Mouse (Mus musculus) layer of hippocampus, postnatal 36 days (tissue): Measurements from ENCODE around the gene Zfp672. TPM values are rescaled to one million over a fixed set of nuclear protein-coding genes. Genes with fewer than 3 reads are reported as not detected.
"Not testable (repeated sequence)": the region's sequence is repeated elsewhere in the genome, so short reads cannot be mapped to it uniquely, and the experiment has no call there.

Source experiments
- DNase-seq, 2 experiments: peaks; one replicate each; pipeline ENCODE4 v3.0.0; 2022
- total RNA-seq, 2 experiments: library from RNA; stranded (reverse); gene quantifications; 2 replicates each; pipeline ENCODE4 v1.2.3; 2021

The Zfp672 gene
- 10 to 100 TPM; 44.0 to 51.2 TPM for total RNA-seq

DNA sequence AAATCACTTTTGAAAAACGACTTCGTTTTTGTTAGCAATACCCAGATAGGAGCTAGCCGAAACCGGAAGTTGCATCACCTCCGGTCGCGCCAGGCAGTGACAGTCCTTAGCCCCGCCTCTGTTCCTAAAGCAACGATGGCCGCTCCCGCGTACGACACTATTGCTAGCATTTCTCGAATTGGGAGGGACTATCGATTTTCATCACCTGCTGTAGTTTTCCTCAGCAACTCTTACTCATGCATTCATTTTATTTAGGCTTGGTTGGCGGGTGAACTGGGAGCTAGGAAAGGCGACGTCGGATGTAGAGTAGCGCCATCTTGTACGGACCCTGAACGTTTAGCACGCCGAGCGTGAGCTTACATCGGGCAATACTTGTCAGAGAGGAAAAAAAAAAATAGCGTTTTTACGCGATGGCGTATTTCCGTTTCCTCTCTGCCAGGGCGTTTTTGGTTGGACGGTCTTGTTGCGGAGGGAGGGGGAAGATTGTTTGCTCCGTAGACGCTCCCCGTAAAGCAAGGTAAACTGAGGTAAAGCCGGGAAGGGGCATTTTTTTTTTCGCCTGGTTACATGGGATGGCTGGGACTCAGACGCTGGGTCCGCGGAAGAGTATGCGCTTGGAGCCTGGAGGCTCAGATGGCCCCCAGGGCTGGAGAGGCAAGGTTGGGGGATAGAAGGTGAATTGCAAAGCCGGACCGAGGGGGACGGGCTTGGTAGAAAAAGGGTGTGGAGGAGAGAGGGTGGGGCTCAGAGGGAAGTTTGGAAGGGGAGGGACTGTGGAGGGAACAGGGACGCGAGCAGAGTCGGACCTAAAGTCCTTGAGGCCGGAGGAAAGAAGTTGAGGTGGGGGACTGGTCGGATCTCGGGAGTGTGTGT, at the start of gene Zfp672, which contains the start of gene Sh3bp5l:
Gene Zfp672, minus strand, starts transcription at position 64 of the 873 bp plus-strand sequence.
Gene Sh3bp5l, plus strand, starts transcription at position 449 of the 873 bp plus-strand sequence.
- peak; percentile 91 for DNase-seq

DNA sequence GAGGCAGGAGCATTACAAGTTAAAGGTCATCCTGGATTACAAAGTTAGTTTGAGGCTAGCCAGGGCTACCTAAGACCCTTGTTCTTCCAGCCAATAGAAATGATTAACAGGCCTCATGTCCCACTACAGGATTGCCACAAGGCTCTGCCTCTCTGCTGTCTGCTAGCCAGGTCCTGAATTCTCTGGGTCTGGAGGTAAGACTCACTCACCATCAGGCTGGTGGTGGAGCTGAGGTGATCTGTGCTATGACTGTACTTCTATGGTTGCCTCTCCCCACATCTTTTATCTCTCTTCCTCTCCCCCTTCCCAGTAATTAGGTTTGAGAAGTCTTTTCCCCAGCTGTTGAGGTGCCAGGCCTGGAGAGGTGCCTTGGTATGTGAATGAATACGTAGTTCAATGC, 49.4 kb upstream of the Zfp672 start:
- DNase-seq: no peak

DNA sequence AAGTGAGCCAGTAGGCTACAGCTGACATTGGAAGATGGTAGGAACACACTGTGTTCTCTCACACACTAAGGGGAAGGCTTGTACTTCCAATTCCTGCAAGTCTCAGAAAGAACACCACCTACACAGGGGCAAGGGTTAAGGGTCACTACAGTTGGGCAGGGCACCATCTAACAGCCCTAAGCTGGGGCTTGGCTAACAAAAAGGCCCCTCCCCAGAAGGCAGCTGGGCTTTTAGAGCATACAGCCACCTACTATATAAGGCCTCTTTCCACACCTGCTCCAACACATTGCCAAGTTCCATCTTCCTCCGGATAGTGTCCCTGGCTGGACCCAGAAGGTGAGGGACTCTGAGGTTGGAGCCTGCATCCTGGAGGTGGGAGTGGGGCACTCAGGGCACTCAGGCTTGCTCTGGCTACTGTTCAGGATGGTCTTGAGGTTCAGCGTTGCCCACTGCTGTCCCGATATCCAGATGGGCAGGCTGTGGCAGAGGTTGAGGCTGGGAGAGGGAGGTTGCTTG, 48.7 kb upstream of the Zfp672 start, which contains the start of gene Lypd8:
Gene Lypd8, plus strand, starts transcription at position 281 of the 516 bp plus-strand sequence.
- peak; percentile 27 to 35 for DNase-seq

DNA sequence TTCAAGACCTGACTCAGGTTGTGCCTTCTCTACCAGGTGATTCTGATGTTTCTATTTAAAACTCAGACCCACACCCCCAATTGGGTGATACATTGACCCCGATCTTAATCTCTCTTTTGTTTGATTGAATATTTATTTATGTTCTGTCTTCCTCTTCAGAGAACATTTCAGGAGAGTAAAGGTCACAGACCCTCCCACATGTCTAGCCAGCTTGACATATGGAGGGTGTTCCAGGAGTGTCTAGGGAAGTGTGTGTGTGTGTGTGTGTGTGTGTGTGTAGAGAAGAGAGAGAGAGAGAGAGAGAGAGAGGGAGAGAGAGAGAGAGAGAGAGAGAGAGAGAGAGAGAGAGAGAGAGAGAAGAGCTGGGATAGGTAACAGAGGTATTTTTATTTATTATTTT, 47.5 kb upstream of the Zfp672 start:
- DNase-seq: no peak

DNA sequence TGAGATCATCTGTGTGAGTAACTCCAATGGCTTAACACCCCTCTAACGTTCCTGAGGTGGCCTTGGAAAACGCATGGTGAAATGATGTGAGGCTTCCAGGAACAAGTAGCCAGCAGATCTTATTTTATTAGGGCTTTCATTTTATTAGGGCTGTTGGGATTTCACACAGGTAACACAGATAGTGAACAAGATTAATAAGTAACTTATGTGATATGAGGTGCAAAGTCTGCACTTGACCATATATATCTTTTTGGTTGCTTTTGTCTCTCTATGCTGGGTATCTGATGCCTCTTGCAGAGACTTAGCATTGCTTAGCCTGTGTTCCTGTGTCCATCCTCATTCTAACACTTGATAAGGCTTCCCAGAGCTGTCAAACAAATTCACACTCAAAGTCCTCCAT, 47.1 kb upstream of the Zfp672 start:
- DNase-seq: no peak

DNA sequence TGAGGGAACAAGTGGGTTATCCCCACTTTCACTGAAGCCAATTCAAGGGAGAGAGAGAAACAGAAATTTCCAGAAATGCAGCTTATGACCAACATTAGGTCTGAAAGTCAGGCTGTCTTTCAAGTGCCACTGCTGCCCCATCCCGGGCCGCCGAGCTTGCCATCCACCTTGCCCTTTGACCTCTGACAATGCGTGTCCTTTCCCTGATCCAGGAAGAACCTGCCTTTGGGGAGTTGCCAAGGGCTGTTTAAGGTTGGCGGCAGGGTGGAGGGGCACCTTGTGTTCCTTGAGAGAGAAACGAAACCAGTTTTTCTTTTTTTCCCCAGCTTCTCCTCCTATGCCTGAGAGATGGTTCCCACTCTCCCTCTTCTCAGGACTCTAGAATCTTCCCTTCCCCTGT, 36.1 kb upstream of the Zfp672 start:
- not testable (repeated sequence) for DNase-seq

DNA sequence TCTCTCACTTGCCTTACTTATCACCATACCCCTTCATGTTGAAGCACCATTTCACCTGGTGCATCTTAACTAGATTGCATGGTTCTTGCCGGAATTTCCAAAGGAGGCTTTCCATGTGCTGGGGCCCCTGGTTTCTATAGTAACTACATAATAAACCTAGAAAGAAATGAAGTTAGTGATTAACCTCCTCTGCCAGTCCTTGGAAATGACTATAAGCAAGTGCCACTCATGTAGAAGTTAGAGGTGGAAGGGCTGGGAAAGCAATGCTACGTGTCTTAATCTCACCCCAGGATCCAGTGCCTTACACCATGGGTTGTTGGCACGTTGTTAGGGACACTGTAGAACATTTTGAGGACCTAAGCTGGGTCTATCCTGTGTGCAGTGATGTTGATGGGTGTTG, 34.3 kb upstream of the Zfp672 start:
- no peak for DNase-seq

DNA sequence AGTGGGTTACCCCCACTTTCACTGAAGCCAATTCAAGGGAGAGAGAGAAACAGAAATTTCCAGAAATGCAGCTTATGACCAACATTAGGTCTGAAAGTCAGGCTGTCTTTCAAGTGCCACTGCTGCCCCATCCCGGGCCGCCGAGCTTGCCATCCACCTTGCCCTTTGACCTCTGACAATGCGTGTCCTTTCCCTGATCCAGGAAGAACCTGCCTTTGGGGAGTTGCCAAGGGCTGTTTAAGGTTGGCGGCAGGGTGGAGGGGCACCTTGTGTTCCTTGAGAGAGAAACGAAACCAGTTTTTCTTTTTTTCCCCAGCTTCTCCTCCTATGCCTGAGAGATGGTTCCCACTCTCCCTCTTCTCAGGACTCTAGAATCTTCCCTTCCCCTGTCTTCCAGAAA, 32.4 kb upstream of the Zfp672 start:
- not testable (repeated sequence) for DNase-seq

DNA sequence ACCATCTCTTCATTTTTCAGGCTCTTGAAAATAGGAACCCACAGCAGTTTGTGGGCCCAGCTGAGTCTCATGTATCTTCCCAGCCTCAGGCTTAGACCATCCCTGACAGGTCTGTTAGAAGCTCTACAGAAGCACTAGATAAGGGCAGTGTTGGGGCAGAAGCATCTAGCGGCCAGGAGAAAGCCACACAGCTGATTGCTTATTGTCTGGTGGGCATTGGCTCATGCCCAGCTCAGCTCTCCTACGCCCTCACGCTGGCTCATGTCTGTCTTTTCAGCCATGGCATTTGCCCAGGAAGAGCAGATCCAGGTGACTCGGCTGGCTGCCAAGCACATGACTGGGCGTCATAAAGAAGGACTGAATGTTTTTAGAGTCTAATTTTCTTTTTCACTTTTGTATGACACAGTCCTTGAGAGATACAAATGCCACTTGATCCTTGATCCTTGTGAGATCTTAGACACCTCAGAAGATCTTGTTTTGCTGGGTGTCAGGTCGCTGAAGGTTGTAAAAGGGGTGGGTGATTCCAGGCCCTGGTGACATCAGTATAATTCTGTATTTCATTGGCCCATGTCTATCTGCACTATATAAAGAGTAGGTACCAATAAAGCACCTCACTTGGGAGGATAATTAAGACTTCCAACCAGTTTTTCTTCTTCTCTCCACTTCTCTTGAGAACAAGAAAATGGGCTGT, 27.9 kb upstream of the Zfp672 start:
- no peak for DNase-seq

DNA sequence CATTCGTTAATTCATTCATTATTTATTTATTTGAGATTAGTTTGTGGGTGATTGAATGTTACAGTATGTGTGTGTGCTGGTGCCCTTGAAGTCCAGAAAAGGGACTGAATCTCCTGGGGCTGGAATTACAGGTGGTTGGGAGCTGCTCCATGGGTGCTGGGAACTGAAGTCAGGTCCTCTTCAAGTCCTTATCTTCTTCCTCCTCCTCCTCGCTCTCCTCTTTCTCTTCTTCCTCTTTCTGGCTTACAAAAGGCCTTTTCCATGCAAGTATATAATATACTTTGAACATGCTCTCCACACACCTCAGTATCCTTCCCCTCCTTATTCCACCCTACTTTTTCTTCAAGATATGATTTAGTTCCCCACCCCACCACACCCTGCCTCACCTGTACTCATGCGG, 26.9 kb upstream of the Zfp672 start:
- no peak for DNase-seq

DNA sequence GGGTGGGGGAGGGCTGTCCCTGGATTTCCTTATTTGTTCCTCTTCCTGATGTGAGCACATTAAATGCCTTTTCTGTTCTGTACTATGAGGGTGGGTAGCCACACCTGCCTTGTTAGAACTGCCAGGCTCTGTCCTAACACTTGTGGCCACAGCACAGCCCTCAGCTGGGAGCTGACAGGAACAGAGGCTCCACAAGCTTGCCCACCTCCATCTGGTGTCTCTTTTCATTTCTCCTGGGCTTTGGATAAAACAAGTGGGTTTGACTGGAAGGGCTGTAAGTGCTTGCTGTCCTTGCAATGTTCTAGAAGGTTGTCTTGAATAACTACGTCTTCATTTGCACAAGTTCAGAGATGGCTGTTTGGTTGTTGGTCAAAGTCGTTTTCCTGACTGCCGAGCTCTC, 24.8 kb upstream of the Zfp672 start:
- no peak for DNase-seq

DNA sequence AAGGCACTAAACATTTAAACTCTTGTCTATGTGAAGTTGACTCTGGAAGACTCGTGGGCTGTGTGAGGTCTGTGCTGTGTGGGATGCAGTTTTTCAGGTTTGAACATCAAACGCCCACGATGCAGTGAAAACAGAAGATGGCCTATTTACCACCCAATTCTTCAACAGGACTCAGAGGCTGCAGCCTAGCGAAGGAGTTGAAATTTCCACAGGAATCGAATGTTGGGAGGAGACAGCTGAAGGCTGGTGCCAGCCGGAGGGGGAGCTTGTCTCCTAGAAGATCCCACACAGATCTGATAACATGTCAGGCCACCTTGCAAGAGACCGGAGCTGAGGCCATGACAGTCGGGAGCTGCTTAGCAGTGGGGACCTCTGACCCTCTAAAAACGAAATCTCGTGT, 24.3 kb upstream of the Zfp672 start:
- DNase-seq: no peak

DNA sequence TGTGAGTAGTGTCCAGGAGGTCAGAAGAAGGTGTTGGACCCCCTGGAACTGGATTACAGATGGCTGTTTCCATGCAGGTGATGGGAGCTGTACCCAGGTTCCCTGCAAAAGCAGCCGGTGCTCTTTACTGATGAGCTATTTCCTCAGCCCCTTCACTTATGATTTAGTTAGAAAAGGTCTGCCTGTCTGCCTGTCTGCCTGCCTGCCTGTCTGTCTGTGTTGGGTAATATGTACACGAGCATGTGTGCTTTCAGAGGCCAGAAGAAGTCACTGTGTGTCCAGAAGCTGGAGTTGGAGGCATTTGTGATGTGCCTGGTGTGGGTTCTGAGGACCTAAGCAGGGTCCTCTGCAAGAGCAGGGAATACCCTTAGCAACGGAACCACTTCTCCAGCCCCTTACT, 23.6 kb upstream of the Zfp672 start:
- DNase-seq: no peak

DNA sequence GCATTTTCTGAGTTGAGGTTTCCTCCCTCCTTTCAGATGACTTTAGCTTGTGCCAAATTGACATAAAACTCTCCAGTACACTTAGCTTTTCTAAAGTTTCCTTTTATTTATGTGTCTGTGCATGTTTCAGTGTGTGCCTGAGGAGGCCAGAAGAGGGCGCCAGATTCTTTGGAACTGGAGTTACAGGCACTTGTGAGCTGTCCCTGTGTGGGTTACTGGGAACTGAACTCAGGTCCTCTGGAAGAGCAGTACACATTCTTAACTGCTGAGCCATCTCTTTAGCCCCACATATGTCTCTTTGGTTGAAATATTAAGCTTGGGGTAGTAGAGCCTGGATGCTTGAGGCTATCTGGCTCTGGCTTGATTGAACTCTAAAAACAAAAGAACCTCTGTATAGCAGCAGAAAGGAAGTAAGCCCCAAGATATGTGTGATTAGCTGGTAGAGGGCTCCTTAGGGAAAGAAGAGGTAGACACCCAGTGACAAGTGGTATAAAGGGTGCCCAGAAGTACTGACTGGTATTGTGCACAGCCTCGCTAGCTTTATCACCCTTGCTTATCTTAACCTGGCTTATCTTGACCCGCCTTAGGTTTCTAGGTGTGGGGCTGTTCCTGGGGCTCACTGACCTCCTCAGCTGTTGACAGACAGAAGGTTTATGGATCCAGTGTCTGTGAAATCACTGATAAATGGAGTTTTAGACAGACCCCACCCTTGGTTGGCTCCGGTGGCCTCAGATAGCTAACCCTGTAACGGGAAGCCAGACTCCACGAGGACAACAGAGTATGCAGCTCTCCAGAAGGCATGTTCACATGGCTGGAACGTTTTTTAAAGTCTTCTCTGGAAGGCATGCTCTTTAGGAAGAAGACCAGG, 22.8 kb upstream of the Zfp672 start:
- DNase-seq: no peak

DNA sequence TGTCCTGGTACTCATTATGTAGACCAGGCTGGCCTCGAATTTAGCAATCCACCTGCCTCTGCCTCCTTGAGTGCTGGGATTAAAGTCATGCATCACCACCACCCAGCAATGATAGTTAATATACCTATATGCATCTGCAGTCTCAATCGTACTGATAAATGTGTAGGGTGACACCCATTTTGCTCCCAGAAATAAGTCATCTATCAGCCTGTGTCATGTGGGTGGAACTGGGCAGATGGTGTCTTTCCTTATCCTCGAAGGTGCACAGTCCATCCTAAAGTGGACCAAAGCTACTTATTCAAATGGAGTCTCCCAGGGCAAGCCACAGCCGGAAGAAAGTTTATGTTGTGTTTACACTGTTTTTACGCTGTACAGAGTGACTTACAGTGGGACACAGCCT, 21.0 kb upstream of the Zfp672 start:
- no peak for DNase-seq

DNA sequence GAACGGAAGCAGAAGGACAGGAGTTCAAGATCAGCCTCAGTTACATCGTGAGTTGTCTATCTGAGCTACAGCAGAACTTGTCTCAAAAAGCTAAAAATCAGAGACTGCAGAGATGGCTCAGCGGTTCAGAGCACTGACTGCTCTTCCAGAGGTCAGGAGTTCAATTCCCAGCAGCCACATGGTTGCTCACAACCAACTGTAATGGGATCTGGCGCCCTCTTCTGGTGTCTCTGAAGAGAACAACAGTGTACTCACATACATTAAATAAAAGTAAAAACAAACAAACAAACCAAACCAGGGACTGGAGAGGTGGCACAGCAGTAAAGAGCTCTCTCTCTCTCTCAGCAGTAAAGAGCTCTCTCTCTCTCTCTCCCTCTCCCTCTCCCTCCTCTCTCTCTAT, 20.5 kb upstream of the Zfp672 start:
- no peak for DNase-seq

DNA sequence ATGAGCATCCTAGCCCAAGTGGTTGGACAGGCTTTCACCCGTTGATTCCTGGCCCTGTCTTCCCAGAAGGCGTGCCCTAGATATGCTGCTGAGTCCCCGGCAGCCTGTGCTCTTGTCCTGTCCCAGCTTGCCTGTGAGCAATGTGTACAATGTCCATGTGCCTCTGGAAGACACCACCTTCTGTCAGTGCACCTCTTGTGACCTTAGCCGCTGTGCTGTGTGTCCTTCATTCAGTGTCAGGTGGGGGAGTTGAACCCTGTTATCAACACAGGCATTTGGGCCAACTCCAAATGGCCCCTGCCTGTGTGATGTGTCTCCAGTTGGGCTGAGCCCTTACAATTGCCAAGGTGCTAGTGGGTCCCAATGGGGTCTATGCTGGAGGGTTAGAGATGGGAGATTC, 16.6 kb upstream of the Zfp672 start:
- DNase-seq: no peak

DNA sequence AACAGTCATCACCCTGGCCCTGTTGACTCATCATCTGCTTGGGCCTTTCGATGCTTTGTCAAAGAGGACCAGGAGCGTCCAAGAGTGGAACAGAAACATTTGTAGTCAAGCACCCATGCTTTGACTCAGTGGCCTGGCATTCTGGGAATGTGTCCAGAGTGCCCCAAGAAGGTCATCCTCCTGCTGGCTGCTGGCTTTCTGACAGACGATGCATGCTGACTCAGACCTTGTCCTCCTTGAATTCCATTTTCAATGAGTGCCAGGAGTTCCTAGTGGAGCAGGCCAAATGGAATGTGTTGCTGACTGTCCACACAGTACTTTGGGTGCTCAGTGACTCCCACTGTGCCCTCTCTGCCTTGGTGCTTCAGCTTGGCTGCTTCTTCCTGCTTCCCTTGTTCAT, 4.6 kb upstream of the Zfp672 start:
- DNase-seq: no peak

DNA sequence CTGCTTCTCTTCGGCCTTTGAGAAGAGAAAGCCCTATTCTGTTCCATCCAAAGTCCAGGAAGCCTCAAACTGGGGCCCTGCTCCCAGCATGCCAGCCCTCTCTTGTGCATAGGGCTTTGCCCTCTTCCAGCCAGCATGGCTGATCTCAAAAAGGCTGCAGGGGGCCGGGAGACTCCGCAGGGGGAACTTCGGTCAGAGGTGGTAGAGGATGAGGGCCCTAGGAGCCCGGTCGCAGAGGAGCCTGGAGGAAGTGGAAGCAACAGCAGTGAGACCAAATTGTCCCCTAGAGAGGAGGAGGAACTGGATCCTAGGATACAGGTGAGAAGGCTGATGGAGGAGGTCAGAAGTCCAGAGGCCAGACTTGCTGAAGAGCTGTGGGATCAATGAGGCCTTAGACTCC, 1.4 kb upstream of the Zfp672 start:
- no peak for DNase-seq

DNA sequence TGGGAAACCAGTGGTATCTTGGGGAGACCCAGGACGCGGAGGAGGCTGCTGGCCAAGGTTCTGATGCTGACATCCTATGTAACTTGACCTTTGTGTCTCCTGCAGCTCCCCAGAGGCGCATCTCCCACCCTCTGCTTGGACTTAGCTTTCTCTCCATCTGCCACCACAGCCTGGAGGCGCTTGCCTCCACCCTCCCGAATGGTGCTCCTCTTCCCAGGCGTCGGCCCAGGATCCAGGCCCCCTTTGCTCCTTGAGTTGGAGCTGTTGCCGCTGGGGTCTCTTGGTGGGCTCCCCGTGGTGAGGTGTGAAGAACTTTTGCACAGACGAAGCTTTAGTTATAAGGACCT, 983 bp upstream of the Zfp672 start:
- peak in 1 of 2 experiments; percentile 21 for DNase-seq

DNA sequence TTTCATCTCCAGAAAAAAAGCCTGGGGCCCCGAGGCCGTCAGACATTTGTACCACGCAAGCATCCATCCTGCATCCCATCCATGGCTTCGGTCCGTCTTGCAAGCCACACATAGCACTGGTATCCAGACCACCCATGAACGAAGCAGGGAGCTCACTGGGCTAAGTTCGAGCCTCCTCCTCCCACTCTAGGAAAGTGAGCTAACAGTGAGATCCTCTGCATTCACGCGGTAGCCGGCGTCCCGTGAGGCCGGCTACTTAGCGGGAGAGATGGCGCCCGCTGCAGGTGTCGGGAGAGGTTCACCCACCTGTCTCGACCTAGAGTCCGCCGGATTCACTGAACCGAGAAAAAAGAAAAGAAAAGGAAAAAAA, 248 bp downstream of the Zfp672 start:
- peak in 1 of 2 experiments; percentile 19 for DNase-seq

DNA sequence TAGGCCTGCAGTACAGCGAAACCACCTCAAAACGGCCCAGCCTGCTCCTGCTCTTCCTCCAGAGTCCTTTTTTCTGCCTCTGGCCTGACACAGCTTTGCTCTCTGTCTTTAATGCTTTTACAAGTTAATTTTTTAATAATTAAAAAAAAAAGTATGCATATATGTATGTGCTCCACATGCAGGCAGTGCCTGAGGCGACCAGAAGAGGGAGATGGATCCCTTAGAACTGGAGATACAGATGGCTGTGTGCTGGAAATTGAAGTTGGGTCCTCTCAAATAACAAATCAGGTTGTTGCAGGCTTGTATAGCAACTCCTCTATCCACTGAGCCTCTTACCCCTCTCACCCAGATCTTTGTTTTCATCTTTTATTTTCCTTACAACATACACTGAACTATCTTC, 3.4 kb downstream of the Zfp672 start:
- no peak for DNase-seq
